Mouse (Mus musculus): ENCODE data around the gene Olfr586.

The Olfr586 gene
- long read RNA-seq, experiment 1, result 0 reads
- long read RNA-seq, experiment 2, result 0 reads

DNA sequence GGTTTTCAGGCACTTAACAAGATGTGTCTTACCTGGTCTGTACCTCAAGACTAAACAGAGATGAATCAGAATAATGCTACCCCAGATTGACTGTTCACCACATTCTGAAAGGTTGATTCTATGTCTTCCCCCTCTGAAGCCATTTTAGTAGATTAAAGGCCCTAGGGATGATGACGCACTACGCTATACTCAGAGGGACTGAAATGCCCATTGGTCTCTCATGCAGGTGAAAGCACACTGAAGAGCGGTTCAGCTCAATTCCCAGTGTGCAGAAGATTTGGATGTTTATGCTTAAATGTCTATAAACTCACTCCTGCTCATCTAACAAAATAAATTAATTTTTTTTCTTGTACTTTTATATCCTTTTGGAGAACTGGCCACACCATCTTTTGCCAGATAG, at the start of gene Olfr586:
Gene Olfr586 (minus strand): TSS at position 101 of the 400 bp plus-strand sequence.
- intact Hi-C loops (cut with DNase I), result no loop called here

DNA sequence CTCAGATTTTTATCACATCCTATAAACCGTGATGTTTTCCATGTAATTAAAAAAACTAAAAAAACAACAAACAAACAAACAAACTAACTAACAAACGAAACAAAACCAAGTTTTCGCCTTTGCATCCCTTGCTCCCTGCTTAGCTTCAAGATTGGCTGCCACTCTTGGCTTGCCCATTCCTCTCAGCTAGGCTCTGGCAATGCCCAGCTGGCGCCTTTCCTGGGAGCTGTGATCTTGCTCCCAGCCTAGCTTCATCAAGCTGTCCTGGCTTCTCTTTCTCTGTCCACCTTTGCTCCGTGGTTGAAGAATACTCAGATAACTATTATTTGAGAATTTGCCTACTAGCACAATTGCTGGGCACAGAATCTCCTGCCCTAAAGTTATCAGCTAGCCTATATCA, 44.3 kb upstream of the Olfr586 start:
- intact Hi-C loops (cut with DNase I), result no loop called here

DNA sequence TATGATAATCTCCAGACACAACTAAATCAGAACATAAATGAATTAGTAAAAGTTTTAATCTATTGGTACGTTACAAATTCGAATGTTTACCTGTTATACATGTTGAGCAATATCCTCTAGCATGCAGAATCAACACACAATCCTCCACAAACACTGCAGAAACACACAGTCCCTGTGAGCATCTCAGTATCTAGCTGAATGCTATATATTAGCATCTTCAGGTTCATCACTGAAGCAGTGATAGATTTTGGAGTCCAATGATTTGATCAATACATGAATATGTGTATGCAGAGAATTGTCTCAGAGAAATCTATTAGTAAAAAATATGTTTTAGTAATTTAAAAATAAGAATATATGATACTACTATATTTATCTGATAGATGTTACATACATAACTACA, 30.8 kb upstream of the Olfr586 start, which contains the start of gene Olfr589:
Gene Olfr589 (minus strand): TSS at position 101 of the 400 bp plus-strand sequence.
- intact Hi-C loops (cut with DNase I), result no loop called here

DNA sequence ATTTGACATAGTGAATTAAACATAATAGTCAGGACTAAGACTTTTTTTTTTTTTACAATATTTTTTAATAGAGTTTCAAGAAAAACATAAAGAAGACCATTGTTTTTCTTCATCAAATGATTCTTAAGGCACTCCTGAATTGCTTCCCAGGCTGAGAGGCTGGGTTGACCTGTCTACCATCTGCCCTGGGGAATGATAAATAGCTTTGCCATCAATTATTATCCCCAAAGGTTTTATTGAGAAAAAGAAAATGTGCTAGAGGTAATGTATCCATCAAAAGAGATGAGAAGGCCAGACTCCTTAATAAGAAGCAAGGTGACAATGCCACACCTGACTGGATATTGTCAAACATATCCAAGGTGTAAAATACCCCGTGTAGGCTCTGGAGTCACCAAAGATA, 15.1 kb upstream of the Olfr586 start, which contains the start of gene Olfr588-ps1:
Gene Olfr588-ps1 (plus strand): TSS at position 301 of the 400 bp plus-strand sequence.
- intact Hi-C loops (cut with DNase I), result no loop called here

DNA sequence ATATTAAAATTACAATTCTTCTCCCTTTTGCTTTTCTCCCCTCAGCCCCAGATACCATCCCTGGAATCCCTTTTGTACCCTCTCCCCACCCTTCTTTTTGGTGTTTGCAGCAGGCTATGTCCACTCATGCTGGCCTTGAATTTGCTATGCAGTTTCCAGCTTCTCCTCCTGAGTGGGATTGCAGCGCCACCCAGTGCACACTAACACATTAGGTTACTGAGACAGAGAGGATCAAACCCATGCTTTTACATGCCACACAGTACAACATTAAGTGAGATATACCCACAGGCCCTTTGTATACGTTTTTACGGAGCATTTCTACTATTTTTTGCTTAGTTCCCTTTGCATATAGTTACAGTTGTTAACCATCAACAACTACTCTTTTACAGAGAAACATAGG, 6.0 kb downstream of the Olfr586 start:
- intact Hi-C loops (cut with DNase I), result no loop called here

DNA sequence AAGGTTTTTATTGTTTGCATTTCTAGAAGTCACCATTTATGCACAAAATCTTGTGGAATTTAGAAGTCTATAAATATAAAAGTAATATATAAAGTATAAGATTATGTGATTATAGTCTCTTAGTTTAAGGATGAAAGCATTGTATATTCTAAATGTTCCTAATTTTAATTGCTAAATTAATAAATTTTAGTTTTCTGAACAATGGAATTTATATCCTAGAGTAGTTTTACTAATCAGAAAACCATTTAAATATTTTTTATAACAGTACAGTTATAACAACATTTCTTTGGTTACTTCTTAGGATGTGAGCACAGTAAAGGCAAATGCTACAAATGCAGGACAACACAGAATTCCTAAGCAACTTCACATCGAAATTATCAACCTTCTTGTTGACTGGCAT, 28.0 kb downstream of the Olfr586 start, which contains the start of gene Olfr585:
Gene Olfr585 (plus strand): TSS at position 301 of the 400 bp plus-strand sequence.
- intact Hi-C loops (cut with DNase I), result no loop called here

DNA sequence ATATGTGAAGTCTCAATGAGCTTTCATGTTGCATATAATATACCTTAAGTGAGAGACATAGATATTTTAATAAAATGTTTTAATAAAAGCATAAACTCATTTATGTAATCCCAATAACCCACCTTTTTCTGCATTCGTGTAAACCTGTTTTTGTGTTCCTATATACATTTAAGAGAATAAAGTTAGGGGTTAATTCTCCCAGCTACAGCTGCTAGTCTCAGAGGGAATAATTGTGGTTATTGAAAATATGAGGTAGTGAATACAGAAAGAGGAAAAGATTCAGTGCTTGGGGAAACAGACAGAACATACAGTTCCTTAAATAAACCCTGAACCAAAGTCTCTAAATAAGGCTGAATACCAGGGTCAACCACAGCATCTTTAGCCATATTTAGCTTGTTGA, 43.9 kb downstream of the Olfr586 start, which contains the start of gene Olfr584:
Gene Olfr584 (plus strand): TSS at position 301 of the 400 bp plus-strand sequence.
- intact Hi-C loops (cut with DNase I), result no loop called here

All from adrenal gland (tissue).